Comparison of ENCODE assay signal across 13 mouse cellular contexts in genomic region chr9:67529600-67529999, GRCm38 (mm10). TPM values are rescaled to one million over a fixed set of nuclear protein-coding genes. Genes with fewer than 3 reads are reported as not detected.
DNase-seq lines count a peak whose midpoint lies in the region; ATAC-seq and TF ChIP-seq lines count a peak whose summit lies in the region.
"Had no signal": no experiment of that assay in that cellular context is flagged by ENCODE, and none has a peak within 500 bp of the region (broad histone marks: within the 10 kb centered on the region; RNA-seq: fewer than 3 reads in every experiment).

No protein-coding gene starts in this region.

- H3K4me2 ChIP-seq in kidney, embryonic 14.5 days (replicated peaks; ENCODE audit: low read depth, low read length) = no peak overlapping the region
- H3K4me2 ChIP-seq in heart, embryonic 15.5 days = peak overlapping the region; percentile 38
- no peak overlapping the region for H3K4me2 ChIP-seq in limb, embryonic 15.5 days
- no peak overlapping the region for H3K4me2 ChIP-seq in intestine, postnatal 0 days (replicated peaks; ENCODE audit: low read depth)
- H3K4me2 ChIP-seq: forebrain, embryonic 15.5 days; hindbrain, embryonic 15.5 days had no signal

- ATAC-seq in kidney, embryonic 14.5 days (ENCODE audit: low FRiP score, low TSS enrichment) = no peak
- peak; percentile 80; the same call in 1 of the 2 replicates for ATAC-seq in heart, embryonic 15.5 days (replicated peaks; ENCODE audit: insufficient number of reproducible peaks, insufficient read depth, low FRiP score, low read depth)
- ATAC-seq in limb, embryonic 15.5 days (ENCODE audit: insufficient number of reproducible peaks, low FRiP score, low TSS enrichment, low read depth) = no peak
- no peak for ATAC-seq in intestine, postnatal 0 days
- ATAC-seq: forebrain, embryonic 15.5 days had no signal

- no peak overlapping the region for H3K4me3 ChIP-seq in kidney, embryonic 14.5 days (ENCODE audit: low read length)
- no peak overlapping the region for H3K4me3 ChIP-seq in heart, embryonic 15.5 days
- H3K4me3 ChIP-seq in limb, embryonic 15.5 days = no peak overlapping the region
- no peak overlapping the region for H3K4me3 ChIP-seq in intestine, postnatal 0 days (ENCODE audit: low read depth, low read length)
- H3K4me3 ChIP-seq: forebrain, embryonic 15.5 days; hindbrain, embryonic 15.5 days had no signal

- H3K27me3 ChIP-seq in kidney, embryonic 14.5 days (ENCODE audit: control insufficient read depth, insufficient read depth, low read length) = no peaks in the 10 kb centered on the region
- H3K27me3 ChIP-seq in heart, embryonic 15.5 days = no peaks in the 10 kb centered on the region
- H3K27me3 ChIP-seq in limb, embryonic 15.5 days = no peaks in the 10 kb centered on the region
- no peaks in the 10 kb centered on the region for H3K27me3 ChIP-seq in intestine, postnatal 0 days (replicated peaks; ENCODE audit: control insufficient read depth, insufficient read depth, low read length)
- H3K27me3 ChIP-seq: forebrain, embryonic 15.5 days; hindbrain, embryonic 15.5 days had no signal

- H3K36me3 ChIP-seq in kidney, embryonic 14.5 days (ENCODE audit: control insufficient read depth, insufficient read depth, low read length) = no peaks in the 10 kb centered on the region
- H3K36me3 ChIP-seq in heart, embryonic 15.5 days = no peaks in the 10 kb centered on the region
- H3K36me3 ChIP-seq in limb, embryonic 15.5 days = no peaks in the 10 kb centered on the region
- H3K36me3 ChIP-seq in intestine, postnatal 0 days (ENCODE audit: control insufficient read depth, insufficient read depth) = no peaks in the 10 kb centered on the region
- H3K36me3 ChIP-seq: forebrain, embryonic 15.5 days; hindbrain, embryonic 15.5 days had no signal

- no peak overlapping the region for H3K9ac ChIP-seq in kidney, embryonic 14.5 days (ENCODE audit: low read depth, low read length)
- H3K9ac ChIP-seq in heart, embryonic 15.5 days = no peak overlapping the region
- no peak overlapping the region for H3K9ac ChIP-seq in limb, embryonic 15.5 days
- no peak overlapping the region for H3K9ac ChIP-seq in intestine, postnatal 0 days (ENCODE audit: low read depth, low read length)
- H3K9ac ChIP-seq: forebrain, embryonic 15.5 days; hindbrain, embryonic 15.5 days; liver, embryonic 14.5 days had no signal

- peak; percentile 39 for DNase-seq in kidney, adult 9 months
- peak; percentile 24 for DNase-seq in heart, adult 8-10 months (ENCODE audit: low spot score)
- DNase-seq in lung, postnatal 4 days = no peak
- DNase-seq: midbrain, embryonic 14.5 days; thymus, adult 18-20 months had no signal

- H3K4me1 ChIP-seq in kidney, embryonic 14.5 days (ENCODE audit: control insufficient read depth, insufficient read depth, low read length) = peaks cover 13% of the 10 kb centered on the region
- H3K4me1 ChIP-seq in heart, embryonic 15.5 days (replicated peaks) = peaks cover 24% of the 10 kb centered on the region
- peaks cover 8% of the 10 kb centered on the region; the same call in 1 of the 2 replicates for H3K4me1 ChIP-seq in limb, embryonic 15.5 days
- H3K4me1 ChIP-seq in intestine, postnatal 0 days (replicated peaks; ENCODE audit: control insufficient read depth, insufficient read depth, low read length) = no peaks in the 10 kb centered on the region

- TF ChIP-seq CTCF in intestine, postnatal 0 days (IDR thresholded peaks at IDR 0.05; ENCODE audit: low read depth) = no peak

- H3K9me3 ChIP-seq in kidney, embryonic 14.5 days (ENCODE audit: control insufficient read depth, low read length) = no peaks in the 10 kb centered on the region
- H3K9me3 ChIP-seq in heart, embryonic 15.5 days (replicated peaks) = no peaks in the 10 kb centered on the region
- H3K9me3 ChIP-seq in limb, embryonic 15.5 days = no peaks in the 10 kb centered on the region
- no peaks in the 10 kb centered on the region for H3K9me3 ChIP-seq in intestine, postnatal 0 days (ENCODE audit: control insufficient read depth)
- H3K9me3 ChIP-seq: forebrain, embryonic 15.5 days; hindbrain, embryonic 15.5 days had no signal

- H3K27ac ChIP-seq in kidney, embryonic 14.5 days (ENCODE audit: low read depth, low read length) = no peak overlapping the region
- peak overlapping the region; percentile 92 for H3K27ac ChIP-seq in heart, embryonic 15.5 days
- H3K27ac ChIP-seq in limb, embryonic 15.5 days = peak overlapping the region; percentile 29
- H3K27ac ChIP-seq in intestine, postnatal 0 days (ENCODE audit: low read depth, low read length) = no peak overlapping the region
- H3K27ac ChIP-seq: forebrain, embryonic 15.5 days; hindbrain, embryonic 15.5 days; liver, embryonic 14.5 days; macrophage had no signal

- WGBS in kidney, embryonic 14.5 days = 54% methylated on average over 5 of the region's 5 CpGs
- 36% methylated on average over 5 of the region's 5 CpGs for WGBS in heart, embryonic 15.5 days
- WGBS in limb, embryonic 15.5 days = 45% methylated on average over 5 of the region's 5 CpGs
- 70% methylated on average over 5 of the region's 5 CpGs for WGBS in intestine, postnatal 0 days

RNA-seq across cellular contexts. Expression of gene Tln2, which starts 29.9 kb away (rescaled TPM):
- polyA plus RNA-seq in kidney, embryonic 14.5 days (2014; fragmentation: Nextera tagmentation; extraction: Ambion mirVana) = 18.7 and 24.0 TPM in 2 replicates
- 10 to 100 TPM; 71.6 to 87.1 (median 76.7) TPM for total RNA-seq in heart, adult 8-10 months (2022)
- polyA plus RNA-seq in heart, embryonic 15.5 days (2015; fragmentation: Nextera tagmentation; extraction: Ambion mirVana) = 58.4 and 65.7 TPM in 2 replicates
- polyA plus RNA-seq in limb, embryonic 15.5 days (2015; fragmentation: Nextera tagmentation; extraction: Ambion mirVana) = 28.6 and 30.7 TPM in 2 replicates
- polyA plus RNA-seq in intestine, postnatal 0 days (2015; fragmentation: Nextera tagmentation; extraction: Ambion mirVana) = 8.5 and 8.8 TPM in 2 replicates

Comparison
In these comparisons a context has a peak if more than half of its experiments do, and no peak if none do; other contexts are left out.
1. DNase-seq: peak in kidney, adult 9 months (single experiment) and heart, adult 8-10 months (single experiment); none in lung, postnatal 4 days (0 of 2).
2. H3K27ac ChIP-seq: peak in heart, embryonic 15.5 days (single experiment) and limb, embryonic 15.5 days (single experiment); none in kidney, embryonic 14.5 days (single experiment) and intestine, postnatal 0 days (single experiment).